Mouse (Mus musculus): Measurements from ENCODE around the gene Nmur2. TPM values are rescaled to one million over a fixed set of nuclear protein-coding genes. Genes with fewer than 3 reads are reported as not detected.
A peak's percentile ranks its signal among the peaks of the same experiment; 100 is the strongest.

Nmur2 gene
- polyA plus RNA-seq, 2 experiments = not detected

DNA sequence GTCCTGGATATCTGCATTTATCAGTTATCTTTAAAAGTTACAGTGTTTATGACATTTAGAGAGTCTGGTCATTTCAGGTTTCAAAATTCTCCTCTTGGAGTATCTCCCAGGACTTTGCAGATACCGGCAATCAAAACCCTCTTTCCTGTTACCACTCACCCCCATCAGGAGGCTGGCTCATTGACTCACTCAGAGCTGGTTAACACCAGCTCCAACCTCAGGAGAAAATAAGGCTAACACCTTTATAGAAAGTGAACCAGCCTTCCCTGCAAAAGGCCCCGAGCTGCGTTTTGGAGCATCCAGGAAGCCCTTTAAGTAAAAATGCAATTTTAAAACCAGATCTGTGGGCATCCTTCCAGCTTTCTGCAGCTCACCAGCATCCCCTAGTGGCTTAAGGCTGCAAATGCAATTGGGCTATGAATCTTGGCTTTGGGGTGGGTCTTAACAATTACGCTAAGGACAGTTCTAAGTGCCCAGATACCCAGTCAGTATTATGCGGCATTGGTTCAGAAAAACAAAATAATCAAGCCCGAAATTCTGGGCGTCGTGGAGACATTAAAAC, 49.2 kb downstream of the Nmur2 start:
- H3K9me3 ChIP-seq (ENCODE audit: control insufficient read depth, low read length) = no peaks in the 10 kb centered on the region
- no peaks in the 10 kb centered on the region for H3K27me3 ChIP-seq (ENCODE audit: control insufficient read depth, insufficient read depth, low read length)
- H3K4me2 ChIP-seq (ENCODE audit: low read depth) = no peak overlapping the region
- no peaks in the 10 kb centered on the region for H3K36me3 ChIP-seq (replicated peaks; ENCODE audit: control insufficient read depth, insufficient read depth, low read depth)
- DNase-seq (ENCODE audit: low read depth in 3 of 3, low spot score in 3 of 3) = no peak
- TF ChIP-seq CTCF (IDR thresholded peaks at IDR 0.05; ENCODE audit: low read depth) = peak; percentile 86
- TF ChIP-seq EP300 (IDR thresholded peaks at IDR 0.05; ENCODE audit: low read depth) = no peak
- H3K9ac ChIP-seq (replicated peaks) = no peak overlapping the region
- 7% methylated on average over 8 of the region's 8 CpGs for WGBS (ENCODE audit: insufficient replicate concordance)
- no peak for ATAC-seq (ENCODE audit: insufficient read depth)
- H3K27ac ChIP-seq = no peak overlapping the region
- H3K4me3 ChIP-seq (ENCODE audit: insufficient read depth in 1 of 2, low read depth in 2 of 2, low read length in 2 of 2) = no peak overlapping the region
- H3K4me1 ChIP-seq (replicated peaks; ENCODE audit: control insufficient read depth in 2 of 2, insufficient read depth in 2 of 2, low read length in 1 of 2) = no peaks in the 10 kb centered on the region

DNA sequence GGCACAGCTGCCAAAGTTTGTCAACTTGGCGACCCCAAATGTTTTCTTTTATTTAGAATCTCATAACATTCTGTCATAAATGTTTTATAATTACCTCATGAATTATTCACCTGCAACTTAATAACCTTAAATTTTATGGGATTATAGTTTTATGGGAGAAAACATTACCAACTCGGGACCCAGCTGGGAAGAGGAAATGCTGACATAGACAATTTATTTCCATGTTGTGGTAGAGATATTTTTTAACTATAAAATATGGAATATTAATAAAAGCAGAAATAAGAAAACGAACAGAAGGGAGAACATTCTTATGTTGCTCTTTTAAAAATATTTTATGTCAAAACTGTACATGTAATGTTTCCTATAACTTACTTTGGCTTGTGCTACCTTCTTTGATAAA, 56.2 kb downstream of the Nmur2 start:
- no peak overlapping the region for H3K4me3 ChIP-seq (ENCODE audit: insufficient read depth in 1 of 2, low read depth in 2 of 2, low read length in 2 of 2)
- no peaks in the 10 kb centered on the region for H3K9me3 ChIP-seq (ENCODE audit: control insufficient read depth, low read length)
- ATAC-seq (ENCODE audit: insufficient read depth) = no peak
- H3K36me3 ChIP-seq (replicated peaks; ENCODE audit: control insufficient read depth, insufficient read depth, low read depth) = no peaks in the 10 kb centered on the region
- no peak overlapping the region for H3K27ac ChIP-seq
- no peaks in the 10 kb centered on the region for H3K4me1 ChIP-seq (replicated peaks; ENCODE audit: control insufficient read depth in 2 of 2, insufficient read depth in 2 of 2, low read length in 1 of 2)
- no peak overlapping the region for H3K9ac ChIP-seq (replicated peaks)
- no peaks in the 10 kb centered on the region for H3K27me3 ChIP-seq (ENCODE audit: control insufficient read depth, insufficient read depth, low read length)
- TF ChIP-seq CTCF (IDR thresholded peaks at IDR 0.05; ENCODE audit: low read depth) = no peak
- TF ChIP-seq EP300 (IDR thresholded peaks at IDR 0.05; ENCODE audit: low read depth) = no peak
- no peak overlapping the region for H3K4me2 ChIP-seq (ENCODE audit: low read depth)
- DNase-seq (ENCODE audit: low read depth in 3 of 3, low spot score in 3 of 3) = no peak
- WGBS (ENCODE audit: insufficient replicate concordance) = 38% methylated on average over 3 of the region's 3 CpGs

DNA sequence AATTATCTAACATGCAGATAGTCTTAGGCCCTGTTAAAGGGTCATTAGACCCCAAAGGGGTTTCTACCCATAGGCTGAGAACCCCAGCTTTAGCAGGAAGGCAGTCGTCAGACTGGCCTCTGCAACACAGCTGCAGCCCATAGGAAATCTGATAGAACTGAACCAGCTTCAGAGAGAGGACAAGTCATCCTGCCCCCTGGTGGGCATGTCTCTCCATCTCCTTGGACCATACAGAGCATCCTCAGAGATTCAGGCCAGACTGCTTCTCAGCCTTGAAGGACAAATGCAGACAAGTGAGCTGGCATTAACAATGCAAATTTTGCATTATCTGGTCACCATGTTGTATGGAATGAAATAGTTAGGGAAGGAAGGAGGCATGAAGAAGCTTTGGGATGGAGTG, 59.2 kb downstream of the Nmur2 start:
- no peak overlapping the region for H3K4me3 ChIP-seq (ENCODE audit: insufficient read depth in 1 of 2, low read depth in 2 of 2, low read length in 2 of 2)
- TF ChIP-seq CTCF (IDR thresholded peaks at IDR 0.05; ENCODE audit: low read depth) = peak; percentile 24
- no peak for TF ChIP-seq EP300 (IDR thresholded peaks at IDR 0.05; ENCODE audit: low read depth)
- no peak overlapping the region for H3K27ac ChIP-seq
- H3K27me3 ChIP-seq (ENCODE audit: control insufficient read depth, insufficient read depth, low read length) = no peaks in the 10 kb centered on the region
- no peak overlapping the region for H3K9ac ChIP-seq (replicated peaks)
- DNase-seq (ENCODE audit: low read depth in 3 of 3, low spot score in 3 of 3) (no peak), ATAC-seq (ENCODE audit: insufficient read depth) (no peak)
- H3K36me3 ChIP-seq (replicated peaks; ENCODE audit: control insufficient read depth, insufficient read depth, low read depth) = no peaks in the 10 kb centered on the region
- no peaks in the 10 kb centered on the region for H3K9me3 ChIP-seq (ENCODE audit: control insufficient read depth, low read length)
- 22% methylated on average over 1 of the region's 1 CpGs for WGBS (ENCODE audit: insufficient replicate concordance)
- H3K4me1 ChIP-seq (replicated peaks; ENCODE audit: control insufficient read depth in 2 of 2, insufficient read depth in 2 of 2, low read length in 1 of 2) = no peaks in the 10 kb centered on the region
- no peak overlapping the region for H3K4me2 ChIP-seq (ENCODE audit: low read depth)

DNA sequence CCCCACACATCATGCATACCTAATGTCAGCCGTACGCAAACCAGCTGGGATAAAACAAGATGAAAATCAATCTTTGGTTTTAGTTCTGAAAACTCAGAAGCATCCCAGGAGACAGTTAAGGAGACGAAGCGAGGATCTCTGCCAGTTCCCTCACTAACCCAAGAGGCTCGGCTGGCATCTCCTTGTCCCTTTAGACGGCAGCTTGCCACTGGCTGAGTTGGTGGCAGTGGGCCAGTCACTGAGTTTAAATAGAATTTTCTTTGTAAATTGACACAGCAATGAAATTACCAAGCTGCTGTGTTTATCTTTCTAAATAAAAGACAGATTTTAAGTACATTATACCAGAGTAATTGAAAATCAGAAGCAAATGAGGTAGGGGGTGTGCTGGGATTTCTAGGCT, 62.7 kb downstream of the Nmur2 start:
- Histone ChIP-seq H3K9ac (replicated peaks) (no peak overlapping the region), H3K4me2 (ENCODE audit: low read depth) (no peak overlapping the region), H3K4me3 (ENCODE audit: insufficient read depth in 1 of 2, low read depth in 2 of 2, low read length in 2 of 2) (no peak overlapping the region), H3K9me3 (ENCODE audit: control insufficient read depth, low read length) (no peaks in the 10 kb centered on the region), H3K27ac (no peak overlapping the region), H3K36me3 (replicated peaks; ENCODE audit: control insufficient read depth, insufficient read depth, low read depth) (no peaks in the 10 kb centered on the region), H3K27me3 (ENCODE audit: control insufficient read depth, insufficient read depth, low read length) (no peaks in the 10 kb centered on the region), H3K4me1 (replicated peaks; ENCODE audit: control insufficient read depth in 2 of 2, insufficient read depth in 2 of 2, low read length in 1 of 2) (no peaks in the 10 kb centered on the region)
- 64% methylated on average over 6 of the region's 6 CpGs for WGBS (ENCODE audit: insufficient replicate concordance)
- ATAC-seq (ENCODE audit: insufficient read depth) = no peak
- TF ChIP-seq CTCF (IDR thresholded peaks at IDR 0.05; ENCODE audit: low read depth) (no peak), EP300 (IDR thresholded peaks at IDR 0.05; ENCODE audit: low read depth) (no peak)
- DNase-seq (ENCODE audit: low read depth in 3 of 3, low spot score in 3 of 3) = no peak
